Mouse (Mus musculus): ENCODE measurements around the gene Adck1.

Gene Adck1

DNA sequence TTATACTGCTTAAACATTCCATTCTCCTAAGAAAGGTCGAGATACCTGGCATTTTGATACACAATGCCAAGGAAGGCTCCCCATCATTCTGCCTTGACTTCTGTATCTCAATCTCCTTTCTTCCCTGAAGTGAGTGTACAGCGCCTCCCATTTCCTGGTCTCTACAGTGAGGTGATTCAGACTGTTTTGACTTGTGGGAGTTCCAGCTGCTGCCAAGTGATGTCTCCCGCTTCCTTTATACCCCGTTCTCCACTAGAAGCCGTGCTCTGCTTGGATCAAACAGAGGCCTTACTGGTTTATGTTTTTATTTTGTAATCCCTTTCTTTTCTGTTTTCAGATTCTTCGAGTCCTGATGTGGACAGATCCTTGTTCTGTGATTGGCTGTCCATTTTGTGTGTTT, 116.3 kb downstream of the Adck1 start:
- DNase-seq: no peak

GRCm38 (mm10) chr12:88481657-88482056, 121.3 kb downstream of the Adck1 start:
- no peak for DNase-seq

DNA sequence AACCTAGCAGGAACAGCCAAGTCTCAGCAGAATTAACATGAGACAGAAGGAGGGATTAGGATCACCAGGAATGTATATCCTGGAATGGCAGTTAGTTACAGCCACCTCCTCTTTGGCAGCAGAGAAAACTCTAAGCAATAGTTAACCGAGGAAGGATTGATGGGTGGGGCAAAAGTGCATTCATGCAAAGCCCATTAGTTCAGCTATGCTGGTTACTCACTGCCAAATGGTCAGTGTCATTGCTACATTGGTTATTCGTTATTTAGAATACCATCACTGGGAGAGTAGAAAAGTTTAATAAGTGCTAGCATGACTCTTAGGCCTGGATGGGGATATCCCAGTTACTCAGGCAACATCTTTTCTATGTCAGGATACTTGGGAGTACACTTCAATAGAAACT, 130.5 kb downstream of the Adck1 start:
- DNase-seq: no peak

All from layer of hippocampus, adult 9-11 months (tissue).